19 mouse cellular contexts compared by ENCODE assay signal in genomic region chr10:58644194-58644593, GRCm38 (mm10). TPM values are rescaled to one million over a fixed set of nuclear protein-coding genes. Genes with fewer than 3 reads are reported as not detected.
DNase-seq lines count a peak whose midpoint lies in the region; ATAC-seq lines count a peak whose summit lies in the region.
"Had no signal": no experiment of that assay in that cellular context is flagged by ENCODE, and none has a peak within 500 bp of the region (broad histone marks: within the 10 kb centered on the region; RNA-seq: fewer than 3 reads in every experiment).

No protein-coding gene starts in this region.

- no peak overlapping the region for H3K4me3 ChIP-seq in liver, embryonic 11.5 days (ENCODE audit: low read depth, low read length)
- H3K4me3 ChIP-seq: erythroblast, embryonic 14.5 days; hindbrain, embryonic 10.5 days; left cerebral cortex, adult 2 months had no signal

- no peak overlapping the region for H3K9ac ChIP-seq in liver, embryonic 11.5 days (ENCODE audit: low read depth, low read length)

- no peaks in the 10 kb centered on the region for H3K36me3 ChIP-seq in liver, embryonic 11.5 days (ENCODE audit: control insufficient read depth, insufficient read depth, low read length)
- H3K36me3 ChIP-seq: hindbrain, embryonic 10.5 days had no signal

- no peaks in the 10 kb centered on the region for H3K9me3 ChIP-seq in liver, embryonic 11.5 days (ENCODE audit: control insufficient read depth, low read length)
- H3K9me3 ChIP-seq: hindbrain, embryonic 10.5 days had no signal

- no peaks in the 10 kb centered on the region; the same call in 1 of the 2 replicates for H3K27me3 ChIP-seq in liver, embryonic 11.5 days (replicated peaks; ENCODE audit: control insufficient read depth, insufficient read depth, low read length)

- no peak for ATAC-seq in megakaryocyte progenitor cell, adult 5-6 weeks (replicated peaks; ENCODE audit: poor library complexity)
- ATAC-seq in liver, embryonic 11.5 days (replicated peaks; ENCODE audit: low FRiP score): no peak

- H3K4me2 ChIP-seq in liver, embryonic 11.5 days: no peak overlapping the region
- H3K4me2 ChIP-seq: heart, embryonic 11.5 days had no signal

- 89% methylated on average over 7 of the region's 7 CpGs for WGBS in liver, embryonic 11.5 days

- no peaks in the 10 kb centered on the region for H3K4me1 ChIP-seq in liver, embryonic 11.5 days (replicated peaks; ENCODE audit: control insufficient read depth, insufficient read depth, low read length)

- no peak overlapping the region for H3K27ac ChIP-seq in liver, embryonic 11.5 days (ENCODE audit: low read depth, low read length)
- H3K27ac ChIP-seq: hindbrain, embryonic 10.5 days; left cerebral cortex, adult 2 months; macrophage had no signal

- intact Hi-C loops in heart, postnatal 36 days (cut with DNase I): no loop called here

- DNase-seq in heart, postnatal 4 days: peak; percentile 37
- no peak for DNase-seq in heart, postnatal 36 days
- DNase-seq in testis, postnatal 14 days (ENCODE audit: low spot score): peak; percentile 29
- no peak for DNase-seq in testis, postnatal 10 days (ENCODE audit: low spot score)
- DNase-seq in fat pad, adult 2 months (ENCODE audit: extremely low read depth, low read depth, low spot score): peak; percentile 79
- DNase-seq in ovary, postnatal 14 days (ENCODE audit: low spot score): no peak
- no peak for DNase-seq in liver, embryonic 11.5 days (ENCODE audit: low spot score)
- DNase-seq: adrenal gland, adult 2 months; embryo, embryonic 11 days; gastrocnemius, postnatal 25 days; kidney, adult 11 months; right cerebral cortex, adult 18-20 months had no signal

RNA-seq across cellular contexts. Expression of gene Edar, which starts 31.3 kb away (rescaled TPM):
- total RNA-seq in heart, postnatal 4 days (2021): under 1 TPM; 0.41 to 0.43 TPM
- total RNA-seq in heart, postnatal 36 days (2021): under 1 TPM; 0.41 to 0.42 TPM
- not detected in 2 replicates for total RNA-seq in megakaryocyte progenitor cell, adult 5-6 weeks (2015)
- total RNA-seq in megakaryocyte progenitor cell, adult 5-6 weeks (2017): 0.07 TPM in 1 of 2 replicates, not detected in the other
- polyA plus RNA-seq in liver, embryonic 11.5 days (2014; fragmentation: Nextera tagmentation; extraction: Ambion mirVana): 0.04 TPM in 1 of 2 replicates, not detected in the other
- total RNA-seq: neutrophil, adult 5-6 weeks had no signal
- polyA plus RNA-seq: erythroblast, embryonic 14.5 days; macrophage had no signal

Comparison
In these comparisons a context has a peak if more than half of its experiments do, and no peak if none do; other contexts are left out.
1. DNase-seq: peak in heart, postnatal 4 days (single experiment), testis, postnatal 14 days (single experiment) and fat pad, adult 2 months (single experiment); none in heart, postnatal 36 days (0 of 2), testis, postnatal 10 days (single experiment), ovary, postnatal 14 days (single experiment) and liver, embryonic 11.5 days (single experiment).